Mouse (Mus musculus): Measurements from ENCODE around the gene Prdm16.

DNA sequence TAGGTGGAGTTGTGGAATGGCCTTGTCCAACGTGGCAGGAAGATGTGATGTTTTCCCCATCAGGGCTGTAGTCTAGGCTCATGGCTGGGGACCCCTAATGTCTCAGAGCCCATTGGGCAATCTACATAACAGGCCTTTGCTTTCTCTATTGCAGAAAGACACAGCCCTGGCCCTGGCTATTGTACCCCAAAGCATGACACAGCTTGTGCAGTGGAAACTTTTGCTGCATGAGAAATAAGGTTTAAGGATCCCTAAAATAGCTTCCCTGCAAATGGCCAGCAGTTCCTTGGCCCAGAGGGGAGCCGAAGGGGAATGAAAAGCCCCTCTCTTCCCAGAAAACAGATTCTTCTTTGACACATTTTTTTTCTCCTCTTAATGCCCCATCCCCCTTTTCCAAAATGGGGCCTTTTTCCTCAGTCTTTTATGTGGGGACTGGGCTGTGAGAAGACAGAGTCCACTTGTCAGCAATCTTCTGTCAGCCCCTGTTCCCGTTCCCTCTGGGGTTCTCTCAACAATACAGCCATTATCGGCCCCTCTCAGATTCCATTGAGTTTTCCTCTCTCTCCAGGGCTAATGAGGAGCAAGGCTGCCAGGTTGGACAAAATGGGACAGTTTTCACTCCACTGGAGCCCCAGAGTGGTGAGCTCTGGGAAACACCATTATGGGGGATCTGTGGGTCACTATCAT is 323.6 kb downstream of the Prdm16 start:
- TF ChIP-seq CTCF (IDR thresholded peaks at IDR 0.05; ENCODE audit: extremely low read depth, insufficient read depth, insufficient read length, insufficient replicate concordance), result no peak
- TF ChIP-seq POLR2A (IDR thresholded peaks at IDR 0.05; ENCODE audit: low read depth, low read length), result no peak
